Mouse (Mus musculus): Measurements from ENCODE around the gene Gpt2. TPM values are rescaled to one million over a fixed set of nuclear protein-coding genes. Genes with fewer than 3 reads are reported as not detected.

Gene Gpt2
- 29.5 and 31.1 TPM in 2 replicates for polyA plus RNA-seq (2012; rRNA removed)

DNA sequence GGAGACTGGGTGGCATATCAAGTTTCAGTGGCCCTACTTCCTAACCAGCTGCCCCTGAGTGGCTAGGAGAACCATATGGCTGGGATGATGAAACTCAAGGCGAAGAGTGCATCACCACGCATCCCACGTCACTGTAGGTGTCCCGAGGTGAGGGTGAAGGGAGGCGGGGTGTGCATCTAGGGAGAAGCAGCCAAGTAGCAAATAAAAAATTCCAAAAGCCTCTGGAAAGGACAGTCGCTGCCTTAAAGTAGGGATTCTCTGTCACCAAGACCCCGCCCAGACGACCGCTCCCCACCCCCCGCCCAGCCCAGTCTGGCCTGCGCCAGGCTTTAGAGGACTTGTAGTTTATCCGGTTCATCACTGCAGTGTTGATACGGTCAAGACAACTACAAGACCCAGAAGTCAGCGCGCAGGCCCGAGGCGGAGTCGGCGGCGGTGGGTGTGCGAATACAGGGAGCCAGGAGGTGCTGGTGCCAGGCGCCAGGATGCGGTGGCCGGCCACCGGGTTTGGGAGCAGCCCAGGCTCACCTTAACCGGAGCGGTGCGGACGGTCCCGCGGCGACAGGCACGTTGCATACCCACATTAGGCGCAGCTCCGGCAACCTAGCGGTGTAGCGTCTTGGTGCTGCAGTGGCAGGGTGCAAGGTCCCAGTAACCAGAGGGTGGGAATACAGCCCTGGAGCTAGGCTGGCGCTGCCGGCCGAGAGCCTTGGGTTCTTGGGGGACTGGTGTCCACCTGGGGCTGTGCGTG is at the start of gene Gpt2:
Gpt2 (plus strand) TSS at position 452 of the 751 bp plus-strand sequence.
- DNase-seq (ENCODE audit: low spot score): peak; percentile 81

DNA sequence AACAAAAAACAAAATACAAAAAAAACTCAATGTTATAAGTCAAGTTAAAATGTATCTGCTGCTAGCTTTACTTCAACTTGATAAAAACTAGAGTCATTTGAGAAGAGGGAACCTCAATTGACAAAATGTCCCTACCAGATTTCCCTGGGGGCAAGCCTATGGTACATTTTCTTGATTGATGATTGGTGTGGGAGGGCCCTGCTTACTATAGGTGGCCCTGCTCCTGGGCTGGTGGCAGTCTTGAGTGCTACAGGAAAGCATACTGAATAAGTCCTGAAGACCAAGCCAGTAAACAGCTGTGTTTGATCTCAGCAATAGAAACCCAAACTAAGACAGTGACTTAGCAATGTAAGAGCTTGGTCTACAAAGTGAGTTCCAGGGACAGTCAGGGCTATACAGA is 48.3 kb upstream of the Gpt2 start:
- no peak for DNase-seq (ENCODE audit: low spot score)

DNA sequence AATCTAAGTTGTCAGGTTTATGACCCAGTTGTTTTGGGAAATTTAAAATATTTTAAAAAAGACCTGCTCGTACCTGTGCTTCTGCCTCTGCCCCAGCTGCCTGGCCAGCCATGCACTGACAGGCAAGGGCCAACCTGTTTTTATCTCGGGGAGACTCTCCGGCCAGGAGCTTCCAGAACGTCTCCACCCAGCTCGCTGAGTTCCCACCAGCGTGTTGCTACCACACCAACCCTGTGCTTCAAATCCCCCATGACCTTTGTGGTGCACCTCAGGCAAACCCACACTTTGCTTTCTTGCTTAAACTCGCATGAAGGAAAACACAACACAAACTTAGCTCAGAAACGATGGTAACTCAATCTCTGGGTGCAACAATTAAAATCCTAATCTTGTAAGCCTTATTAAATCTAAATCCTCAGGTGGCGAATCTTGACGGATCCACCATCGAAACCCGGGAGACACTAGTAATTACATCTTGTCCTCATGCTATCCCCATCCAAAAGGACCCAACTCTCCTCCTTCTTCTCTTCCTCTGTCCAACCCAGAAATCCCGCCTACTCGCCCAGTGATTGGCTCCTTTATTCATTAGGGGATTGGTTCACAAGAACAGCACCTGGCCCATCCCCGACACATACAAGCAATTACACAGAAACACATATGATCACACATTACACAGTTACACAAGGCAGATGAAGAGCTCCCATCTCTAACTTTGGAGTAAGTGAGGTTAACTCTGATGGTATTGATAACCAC is 46.3 kb upstream of the Gpt2 start:
- no peak for DNase-seq (ENCODE audit: low spot score)

- DNase-seq (ENCODE audit: low spot score): no peak
Measured at GRCm38 (mm10) chr8:85450335-85450734, 42.0 kb upstream of the Gpt2 start.

DNA sequence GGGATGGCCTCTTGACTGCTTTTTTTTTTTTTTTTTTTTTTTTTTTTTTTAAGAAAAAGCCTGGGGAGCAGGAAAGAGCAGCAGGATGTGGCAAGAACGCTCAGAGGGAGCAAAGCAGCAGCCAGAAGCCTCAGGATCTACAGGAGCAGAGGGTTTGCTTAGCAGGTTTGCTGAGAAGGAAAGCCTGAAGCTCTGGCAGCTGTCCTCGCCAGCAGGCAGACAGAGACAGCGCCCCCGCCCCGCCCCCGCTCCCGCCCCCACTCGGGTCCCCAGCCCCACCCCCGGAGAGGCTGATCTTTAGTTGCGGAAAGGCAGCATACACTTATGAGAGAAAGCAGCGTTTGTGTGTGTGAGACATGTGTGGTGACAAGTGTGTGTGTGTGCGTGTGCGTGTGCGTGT is 40.0 kb upstream of the Gpt2 start:
- DNase-seq (ENCODE audit: low spot score): no peak

- no peak for DNase-seq (ENCODE audit: low spot score)
Measured at GRCm38 (mm10) chr8:85453256-85453655, 39.1 kb upstream of the Gpt2 start.

GRCm38 (mm10) chr8:85454750-85455149 is 37.6 kb upstream of the Gpt2 start:
- DNase-seq (ENCODE audit: low spot score): no peak

GRCm38 (mm10) chr8:85456536-85456935 is 35.8 kb upstream of the Gpt2 start:
- DNase-seq (ENCODE audit: low spot score): no peak

DNA sequence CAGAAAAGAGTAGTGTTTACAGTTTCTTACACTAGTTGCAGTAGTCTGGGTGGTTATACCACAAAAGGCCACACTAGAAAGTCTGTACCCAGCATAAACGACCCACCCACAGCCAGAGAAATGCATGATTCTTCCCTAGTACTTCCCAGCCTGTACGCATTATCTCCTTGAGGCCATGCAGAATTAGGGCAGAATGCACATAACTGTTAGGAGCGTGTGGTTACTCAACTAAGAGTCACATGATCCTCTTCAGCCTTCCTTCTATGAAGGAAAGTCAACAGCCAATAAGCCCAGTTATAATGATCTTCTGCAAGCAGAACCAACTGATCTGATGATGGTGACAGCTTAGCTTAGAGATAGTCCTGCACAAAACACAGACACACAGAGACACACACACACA is 32.8 kb upstream of the Gpt2 start:
- no peak for DNase-seq (ENCODE audit: low spot score)

DNA sequence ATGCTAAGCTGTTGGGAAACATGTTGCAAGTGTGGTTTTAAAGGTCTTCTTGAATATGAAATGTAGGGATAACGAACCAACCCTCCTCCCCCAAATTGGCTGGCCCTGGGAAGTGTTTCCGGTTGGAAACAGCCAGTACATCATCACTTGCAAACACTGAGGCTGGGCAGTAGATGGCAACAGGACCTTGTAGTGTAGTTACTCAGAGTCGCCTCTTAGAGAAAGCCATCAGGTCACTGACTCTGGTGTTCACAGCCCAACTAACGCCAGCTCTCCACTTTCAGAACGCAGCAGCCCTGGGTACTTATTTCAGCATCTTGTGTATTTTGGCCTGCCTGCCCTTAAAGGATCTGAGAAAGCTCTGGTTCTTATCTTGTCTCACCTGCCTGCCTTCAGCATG is 31.6 kb upstream of the Gpt2 start:
- no peak for DNase-seq (ENCODE audit: low spot score)

GRCm38 (mm10) chr8:85461377-85461776 is 31.0 kb upstream of the Gpt2 start:
- no peak for DNase-seq (ENCODE audit: low spot score)

GRCm38 (mm10) chr8:85462441-85462840 is 29.9 kb upstream of the Gpt2 start:
- DNase-seq (ENCODE audit: low spot score): no peak

DNA sequence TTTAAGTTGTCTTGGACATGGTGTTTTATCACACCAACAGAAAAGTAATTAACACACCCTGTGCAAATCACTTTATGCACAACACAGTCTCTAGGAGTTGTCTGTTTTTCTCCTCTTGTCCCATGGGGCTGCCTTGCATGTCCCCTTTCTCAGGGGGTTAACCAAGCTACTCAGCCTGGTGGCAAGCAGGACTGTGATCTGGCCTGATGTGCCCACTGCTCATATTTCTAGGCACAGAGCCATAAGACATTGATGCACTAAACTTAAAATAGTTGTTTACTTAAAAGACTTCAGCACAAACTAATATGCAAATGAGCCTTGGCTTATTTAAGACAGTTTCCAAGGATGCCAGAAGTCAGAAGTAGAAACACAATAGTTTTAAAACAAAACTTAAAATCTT is 28.1 kb upstream of the Gpt2 start:
- DNase-seq (ENCODE audit: low spot score): no peak

- DNase-seq (ENCODE audit: low spot score): no peak
Measured at GRCm38 (mm10) chr8:85466056-85466455, 26.3 kb upstream of the Gpt2 start.

- DNase-seq (ENCODE audit: low spot score): no peak
Measured at GRCm38 (mm10) chr8:85470753-85471152, 21.6 kb upstream of the Gpt2 start.

- no peak for DNase-seq (ENCODE audit: low spot score)
Measured at GRCm38 (mm10) chr8:85472800-85473199, 19.6 kb upstream of the Gpt2 start.

GRCm38 (mm10) chr8:85473246-85473645 is 19.1 kb upstream of the Gpt2 start:
- no peak for DNase-seq (ENCODE audit: low spot score)

- DNase-seq (ENCODE audit: low spot score): no peak
Measured at GRCm38 (mm10) chr8:85474924-85475323, 17.5 kb upstream of the Gpt2 start.

- DNase-seq (ENCODE audit: low spot score): no peak
Measured at GRCm38 (mm10) chr8:85476970-85477545, 15.3 kb upstream of the Gpt2 start.

DNA sequence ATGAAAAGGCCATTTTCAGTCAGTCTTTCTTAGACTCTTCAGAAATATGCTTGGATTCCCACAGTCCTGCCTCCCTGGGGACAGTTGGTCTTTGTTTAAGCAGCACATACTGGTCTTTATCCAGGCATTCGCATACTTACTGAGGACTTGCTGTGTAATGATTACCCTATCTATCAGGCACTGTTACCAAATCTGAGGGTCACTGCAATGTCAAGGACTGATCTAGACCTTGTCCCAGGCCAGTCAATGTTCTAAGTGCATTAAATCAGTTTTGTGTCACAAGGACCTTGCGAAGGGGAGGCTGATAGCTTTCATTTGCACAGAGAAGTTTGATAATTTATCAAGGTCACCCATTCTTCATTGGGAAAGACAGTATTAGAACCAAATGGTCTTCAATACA is 14.0 kb upstream of the Gpt2 start:
- DNase-seq (ENCODE audit: low spot score): no peak

GRCm38 (mm10) chr8:85479710-85480109 is 12.7 kb upstream of the Gpt2 start:
- DNase-seq (ENCODE audit: low spot score): no peak

DNA sequence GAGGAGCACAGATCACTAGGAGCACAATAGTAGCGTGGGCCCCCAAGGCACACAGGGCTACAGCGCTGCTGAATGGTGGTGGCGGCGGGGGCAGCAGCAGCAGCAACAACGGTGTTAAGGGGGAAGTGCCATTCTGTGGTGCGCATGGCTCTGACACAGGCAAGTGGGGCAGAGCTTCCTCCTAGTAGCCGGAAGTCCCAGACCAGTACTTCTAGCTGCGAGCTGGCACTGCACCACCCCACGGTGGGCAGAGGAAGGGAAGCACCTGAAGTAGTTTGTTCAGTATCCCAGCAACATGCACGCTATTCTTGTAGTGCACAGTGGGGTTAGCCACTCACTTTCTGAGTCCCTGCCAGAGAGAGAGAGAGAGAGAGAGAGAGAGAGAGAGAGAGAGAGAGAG is 10.5 kb upstream of the Gpt2 start:
- no peak for DNase-seq (ENCODE audit: low spot score)

- DNase-seq (ENCODE audit: low spot score): no peak
Measured at GRCm38 (mm10) chr8:85482427-85482826, 9.9 kb upstream of the Gpt2 start.
